Mouse (Mus musculus) G1E (cell line): Measurements from ENCODE around the gene Nes. TPM values are rescaled to one million over a fixed set of nuclear protein-coding genes. Genes with fewer than 3 reads are reported as not detected.
A peak's percentile ranks its signal among the peaks of the same experiment; 100 is the strongest.

Experiments used
- ATAC-seq: 2 replicates; pipeline ENCODE4 v1.8.0; 2016; ENCODE audit warnings: mild to moderate bottlenecking; ENCODE audit not compliant: insufficient number of reproducible peaks, poor library complexity, low FRiP score, severe bottlenecking; ENCODE audit errors: extremely low read depth
- DNase-seq: peaks from one replicate; pipeline ENCODE4 v3.0.0; 2012; ENCODE audit warnings: low spot score
- H3K27me3 ChIP-seq: 2 replicates; pipeline ENCODE4 v1.6.1; 2012; ENCODE audit warnings: mild to moderate bottlenecking, low read length, inconsistent platforms; ENCODE audit not compliant: insufficient read depth
- H3K36me3 ChIP-seq: replicated peaks from 2 replicates; pipeline ENCODE3; 2012; ENCODE audit warnings: mild to moderate bottlenecking, inconsistent platforms
- H3K4me1 ChIP-seq: 2 replicates; pipeline ENCODE4 v1.6.1; 2012; ENCODE audit warnings: low read depth, low read length, inconsistent platforms, mixed read lengths; ENCODE audit not compliant: insufficient read depth
- H3K4me3 ChIP-seq: 2 replicates; pipeline ENCODE4 v1.5.1; 2012; ENCODE audit warnings: low read depth, mild to moderate bottlenecking, inconsistent platforms, low read length, moderate library complexity, mixed read lengths
- H3K9me3 ChIP-seq: replicated peaks from 2 replicates; pipeline ENCODE4 v1.6.1; 2012; ENCODE audit warnings: inconsistent platforms
- CTCF ChIP-seq: IDR thresholded peaks from 2 replicates; pipeline ENCODE4 v1.5.1; 2012; ENCODE audit warnings: low read depth, low read length, inconsistent platforms, mixed read lengths
- GATA1 ChIP-seq: IDR thresholded peaks from 2 replicates; pipeline ENCODE4 v1.6.1; 2012; ENCODE audit warnings: borderline replicate concordance, low read length, inconsistent platforms, mixed read lengths
- GATA2 ChIP-seq: IDR thresholded peaks from 2 replicates; pipeline ENCODE4 v1.6.1; 2012; ENCODE audit warnings: low read depth, low read length, inconsistent platforms, borderline replicate concordance
- POLR2AphosphoS5 ChIP-seq: IDR thresholded peaks from 2 replicates; pipeline ENCODE4 v1.6.1; 2012; ENCODE audit warnings: low read depth, low read length, inconsistent platforms; ENCODE audit not compliant: insufficient replicate concordance
- TAL1 ChIP-seq: conservative IDR thresholded peaks from 2 replicates; pipeline ENCODE4 v1.6.1; 2012; ENCODE audit warnings: low read depth, low read length, inconsistent platforms, mixed read lengths
- polyA plus RNA-seq: library from polyadenylated mRNA; stranded (reverse); fragments of >175 nt; gene quantifications from 2 replicates; pipeline ENCODE4 v1.2.3, GENCODE M21; 2012
- total RNA-seq, 2 experiments: library from RNA; stranded (forward) in 1 of 2; stranded (reverse) in 1 of 2; fragments of 200-1000 nt in 1 of 2; fragments of >200 nt in 1 of 2; fragmentation: Nextera tagmentation in 1 of 2; gene quantifications; 2 replicates each; pipeline ENCODE4 v1.2.3; 2014 to 2017

The Nes gene
- total and polyA plus RNA-seq, 3 experiments = 0.02 to 0.22 TPM; not detected in 1

DNA sequence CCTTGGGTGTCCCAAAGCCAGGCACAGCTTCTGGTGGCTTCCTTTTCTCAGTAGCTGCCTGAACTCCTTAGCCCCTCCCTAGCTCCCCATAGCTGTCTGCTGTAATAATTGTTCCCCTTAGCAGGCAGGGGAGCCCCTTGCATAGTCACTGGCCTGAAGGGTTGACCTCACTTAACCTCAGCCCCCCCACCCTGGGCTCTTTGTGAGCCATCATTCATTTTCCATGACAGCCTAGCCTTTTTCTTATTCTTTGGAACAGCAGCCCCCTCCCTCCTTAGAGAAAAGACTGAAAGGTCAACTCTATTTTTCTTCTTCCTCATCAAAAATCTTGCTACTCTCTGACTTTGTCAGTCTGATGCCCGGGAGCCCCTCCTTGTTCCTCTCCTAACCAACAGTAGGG, 11.9 kb upstream of the Nes start:
- Histone ChIP-seq H3K4me3 (no peak overlapping the region), H3K27me3 (peaks cover 67% of the 10 kb centered on the region), H3K9me3 (no peaks in the 10 kb centered on the region), H3K36me3 (no peaks in the 10 kb centered on the region), H3K4me1 (peaks cover 6% of the 10 kb centered on the region)
- DNase-seq (no peak), ATAC-seq (no peak)
- TF ChIP-seq TAL1 (no peak), POLR2AphosphoS5 (no peak), CTCF (no peak), GATA1 (no peak), GATA2 (no peak)

DNA sequence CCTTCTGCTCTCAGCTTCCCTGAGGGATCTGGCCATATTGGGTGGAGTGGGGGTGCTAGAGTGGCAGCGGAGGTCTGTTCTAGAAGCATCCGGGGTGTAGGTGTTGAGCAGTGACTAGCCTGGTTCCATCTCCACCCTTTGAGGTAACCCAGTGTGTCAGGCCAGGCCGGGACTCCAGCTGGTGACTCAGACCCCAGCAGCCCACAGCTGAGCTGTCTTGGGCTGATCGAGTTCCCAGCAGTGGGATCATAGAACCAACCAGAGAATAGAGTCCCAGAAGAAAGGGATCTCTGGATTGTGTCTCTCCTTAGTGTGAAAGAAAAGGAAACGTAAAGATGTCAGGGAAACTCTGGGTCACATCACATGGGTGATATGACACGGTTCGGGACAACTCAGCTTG, 11.5 kb upstream of the Nes start:
- Histone ChIP-seq H3K36me3 (no peaks in the 10 kb centered on the region), H3K9me3 (no peaks in the 10 kb centered on the region), H3K27me3 (peaks cover 63% of the 10 kb centered on the region), H3K4me1 (peaks cover 6% of the 10 kb centered on the region), H3K4me3 (no peak overlapping the region)
- DNase-seq (no peak), ATAC-seq (no peak)
- no peak for TF ChIP-seq GATA2
- TF ChIP-seq GATA1 = no peak
- TF ChIP-seq TAL1 = no peak
- TF ChIP-seq POLR2AphosphoS5 = no peak
- no peak for TF ChIP-seq CTCF

DNA sequence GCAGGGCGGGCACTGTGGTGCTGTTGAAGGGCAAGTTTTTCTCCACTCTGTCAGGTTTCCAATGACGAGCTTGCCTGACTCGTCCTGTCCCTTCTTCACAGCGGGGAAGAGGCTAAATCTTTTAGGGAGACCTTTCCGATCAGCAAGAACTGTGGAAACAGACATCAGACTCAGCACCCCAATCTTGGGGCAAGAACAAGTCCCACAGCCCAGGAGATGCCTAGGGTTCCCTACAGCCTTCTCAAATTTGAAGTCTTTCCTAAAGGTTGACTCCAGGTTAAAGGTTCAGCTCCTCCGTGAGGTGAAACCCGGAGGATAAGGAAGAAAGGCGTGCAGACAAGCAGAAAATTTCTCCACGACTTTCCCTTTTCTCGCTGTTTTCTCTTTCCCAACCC, 10.7 kb upstream of the Nes start:
- H3K4me1 ChIP-seq = peaks cover 6% of the 10 kb centered on the region
- H3K9me3 ChIP-seq = no peaks in the 10 kb centered on the region
- no peak for ATAC-seq
- peaks cover 59% of the 10 kb centered on the region for H3K27me3 ChIP-seq
- H3K4me3 ChIP-seq = no peak overlapping the region
- no peak for TF ChIP-seq GATA1
- TF ChIP-seq TAL1 = no peak
- no peak for TF ChIP-seq POLR2AphosphoS5
- TF ChIP-seq CTCF = no peak
- TF ChIP-seq GATA2 = no peak
- H3K36me3 ChIP-seq = no peaks in the 10 kb centered on the region
- no peak for DNase-seq

DNA sequence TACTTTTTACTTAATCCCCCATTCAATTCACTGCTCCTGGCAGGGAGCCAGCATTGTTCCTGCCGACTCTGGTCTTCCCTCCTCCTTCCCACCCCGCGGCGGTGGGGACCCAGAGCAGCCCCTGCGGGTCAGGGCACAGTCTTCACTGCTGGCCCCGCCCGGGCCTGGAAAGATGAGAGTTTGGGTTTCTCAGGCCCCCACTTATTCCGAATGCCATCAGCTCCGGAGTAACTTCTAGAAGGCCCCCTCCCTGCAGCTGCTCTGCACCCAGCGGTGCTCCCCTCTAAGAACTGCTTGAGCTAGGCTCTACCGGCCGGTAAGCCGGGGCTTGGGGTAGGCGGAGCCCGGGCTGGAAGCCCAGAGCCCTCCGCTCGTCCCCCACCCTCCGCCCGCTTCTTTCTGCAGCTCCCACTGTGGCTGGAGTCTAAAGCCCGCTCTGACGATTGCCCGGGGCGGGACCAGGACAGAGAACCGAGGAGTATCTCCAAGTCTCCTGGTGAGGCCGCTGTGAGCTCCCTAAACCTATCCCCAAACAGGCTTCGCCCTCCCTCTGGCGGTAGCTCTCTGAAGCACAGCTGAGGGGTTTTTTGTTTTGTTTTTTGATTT, 10.2 kb upstream of the Nes start:
- TF ChIP-seq CTCF = peak; percentile 53
- TF ChIP-seq TAL1 = no peak
- Histone ChIP-seq H3K4me3 (peak overlapping the region; percentile 50; the same call in 1 of the 2 replicates), H3K4me1 (peaks cover 6% of the 10 kb centered on the region), H3K27me3 (peaks cover 55% of the 10 kb centered on the region), H3K36me3 (no peaks in the 10 kb centered on the region), H3K9me3 (no peaks in the 10 kb centered on the region)
- DNase-seq = peak; percentile 85
- ATAC-seq = peak; percentile 60; the same call in 1 of the 2 replicates

DNA sequence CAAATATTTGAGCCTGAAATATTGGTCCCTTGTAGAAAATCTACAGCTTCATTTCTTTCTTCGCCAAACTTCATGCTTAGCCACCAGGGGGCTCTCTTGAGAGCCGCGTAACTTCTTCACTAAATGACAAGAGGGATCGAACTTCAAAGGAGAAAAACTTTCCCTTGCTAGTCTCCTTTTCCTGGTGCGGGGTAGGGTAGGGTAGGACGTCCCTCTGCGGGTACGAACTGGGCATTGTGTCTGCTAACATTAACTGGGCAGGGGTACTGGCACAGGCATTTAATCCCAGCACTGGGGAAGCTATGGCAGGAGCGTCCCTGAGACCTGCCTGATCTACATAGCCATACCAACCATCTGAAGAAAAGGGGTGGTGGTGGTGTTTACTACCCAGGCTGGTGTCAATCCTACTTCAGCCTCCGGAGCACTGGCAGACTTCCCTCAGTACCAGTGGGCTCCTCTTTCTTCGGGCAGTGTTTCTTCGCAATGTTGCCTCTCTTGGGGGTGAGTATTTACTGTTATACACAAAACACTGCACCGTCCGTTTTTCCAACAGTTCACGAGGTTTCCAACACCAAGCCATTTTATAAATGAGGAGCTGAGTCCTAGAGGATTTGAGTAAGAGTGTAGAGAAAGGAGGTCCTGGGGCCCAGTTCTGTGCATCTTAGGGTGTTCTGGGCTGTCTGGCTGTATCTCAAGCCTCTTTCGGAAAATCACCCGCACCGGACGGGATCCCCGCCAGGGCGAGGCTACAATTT, 517 bp upstream of the Nes start:
- H3K36me3 ChIP-seq = no peaks in the 10 kb centered on the region
- no peak overlapping the region for H3K4me3 ChIP-seq
- DNase-seq = peak; percentile 65
- TF ChIP-seq GATA2 = no peak
- peak; percentile 27; the same call in 1 of the 2 replicates for TF ChIP-seq CTCF
- peaks cover 69% of the 10 kb centered on the region for H3K27me3 ChIP-seq
- H3K4me1 ChIP-seq = peaks cover 10% of the 10 kb centered on the region
- no peak for ATAC-seq
- H3K9me3 ChIP-seq = peaks cover 9% of the 10 kb centered on the region

DNA sequence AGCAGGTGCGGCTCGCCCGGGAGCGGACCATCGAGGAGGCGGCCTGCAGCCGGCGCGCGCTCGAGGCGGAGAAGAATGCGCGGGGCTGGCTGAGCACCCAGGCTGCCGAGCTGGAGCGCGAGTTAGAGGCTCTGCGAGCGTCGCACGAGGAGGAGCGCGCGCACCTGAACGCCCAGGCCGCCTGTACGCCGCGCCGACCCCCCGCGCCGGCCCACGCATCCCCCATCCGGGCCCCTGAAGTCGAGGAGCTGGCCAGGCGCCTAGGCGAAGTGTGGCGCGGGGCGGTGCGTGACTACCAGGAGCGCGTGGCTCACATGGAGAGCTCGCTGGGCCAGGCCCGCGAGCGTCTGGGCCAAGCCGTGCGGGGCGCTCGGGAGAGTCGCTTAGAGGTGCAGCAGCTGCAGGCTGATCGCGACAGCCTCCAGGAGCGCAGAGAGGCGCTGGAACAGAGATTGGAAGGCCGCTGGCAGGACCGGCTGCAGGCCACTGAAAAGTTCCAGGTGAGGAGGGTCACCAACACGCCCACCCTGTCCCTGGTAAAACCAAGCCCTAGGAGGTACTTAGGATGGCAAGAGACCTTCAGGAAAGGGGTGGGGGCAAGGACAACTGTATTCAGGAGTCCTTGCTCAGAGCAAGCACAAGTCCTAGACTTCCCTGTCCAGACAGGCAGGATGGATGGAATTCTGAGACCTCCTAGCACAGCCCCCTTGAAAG, 768 bp downstream of the Nes start:
- DNase-seq (no peak), ATAC-seq (no peak)
- peaks cover 10% of the 10 kb centered on the region for H3K4me1 ChIP-seq
- H3K36me3 ChIP-seq = no peaks in the 10 kb centered on the region
- no peak overlapping the region for H3K4me3 ChIP-seq
- peaks cover 9% of the 10 kb centered on the region for H3K9me3 ChIP-seq
- H3K27me3 ChIP-seq = peaks cover 75% of the 10 kb centered on the region
- TF ChIP-seq GATA2 (no peak), CTCF (no peak), GATA1 (no peak), TAL1 (no peak), POLR2AphosphoS5 (no peak)
